Mouse (Mus musculus) right cerebral cortex, adult 2 months (tissue): Measurements from ENCODE around the gene Psmd11.
"Not testable (repeated sequence)": the region's sequence is repeated elsewhere in the genome, so short reads cannot be mapped to it uniquely, and the experiment has no call there.

Source experiments
- DNase-seq, 2 experiments: peaks; one replicate each; pipeline ENCODE4 v3.0.0; 2021 to 2022; ENCODE audit warnings: low spot score in 2 of 2

Psmd11 gene

GRCm38 (mm10) chr11:80428381-80429008 lies at the start of gene Psmd11:
Psmd11 (plus strand) TSS chr11:80428615.
- peak; percentile 96 to 97 for DNase-seq

DNA sequence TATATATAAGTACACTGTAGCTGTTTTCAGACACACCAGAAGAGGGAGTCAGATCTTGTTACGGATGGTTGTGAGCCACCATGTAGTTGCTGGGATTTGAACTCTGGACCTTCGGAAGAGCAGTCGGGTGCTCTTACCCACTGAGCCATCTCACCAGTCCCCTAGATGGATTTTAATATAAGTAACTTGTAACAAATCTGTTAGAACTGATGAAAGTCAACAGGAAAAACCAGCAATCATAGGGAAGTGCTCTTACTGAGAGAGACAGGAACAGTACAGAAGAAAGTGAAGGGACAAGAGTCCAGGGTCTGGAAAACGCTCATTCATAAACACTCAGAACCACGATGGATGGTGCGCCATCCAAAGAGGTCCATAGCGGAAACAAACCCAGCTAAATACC lies 49.2 kb upstream of the Psmd11 start:
- DNase-seq: not testable (repeated sequence)

DNA sequence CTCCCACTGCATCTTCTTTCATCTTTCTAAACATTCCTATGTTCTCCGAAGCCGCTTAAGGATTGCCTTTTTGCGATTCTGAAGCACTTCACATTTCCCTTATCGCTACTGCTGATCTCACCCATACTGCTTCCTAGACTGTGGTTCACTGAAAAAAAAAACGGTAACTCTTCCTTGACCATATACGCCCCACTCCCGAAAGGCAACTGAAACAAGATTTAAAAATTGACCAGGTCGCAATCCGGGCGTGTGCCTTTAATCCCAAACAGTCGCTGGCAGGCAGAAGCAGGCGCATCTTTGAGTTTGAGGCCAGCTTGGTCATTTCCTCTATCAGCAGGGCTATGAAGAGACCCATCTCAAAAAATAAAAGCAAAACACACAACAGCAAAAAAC lies 45.8 kb upstream of the Psmd11 start:
- peak; percentile 26 to 33 for DNase-seq

GRCm38 (mm10) chr11:80383019-80383625 lies 45.3 kb upstream of the Psmd11 start, which contains the start of gene Zfp207:
Zfp207 (plus strand) TSS chr11:80383279.
- peak; percentile 99 for DNase-seq

DNA sequence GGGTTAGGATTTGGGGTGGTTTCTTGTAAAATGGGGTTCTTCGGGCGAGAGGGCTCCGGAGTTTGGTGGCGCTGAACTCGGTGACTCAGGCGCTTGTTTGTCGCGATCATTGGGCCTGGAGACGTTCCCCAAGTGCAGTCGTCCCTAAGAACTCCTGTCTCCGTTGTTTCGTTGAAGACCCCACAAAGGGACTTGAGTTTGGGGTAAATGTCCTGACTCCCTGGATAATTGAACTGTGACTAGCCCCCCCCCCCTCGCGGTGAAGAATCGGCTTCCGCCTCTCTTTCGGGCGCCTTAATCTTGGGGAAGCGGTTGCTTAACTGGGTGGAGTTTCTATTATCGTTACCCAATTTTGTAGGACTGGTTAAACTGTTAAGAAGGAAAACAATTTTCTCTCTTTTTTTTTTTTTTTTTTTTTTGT lies 44.8 kb upstream of the Psmd11 start:
- DNase-seq: no peak

GRCm38 (mm10) chr11:80384461-80384860 lies 44.0 kb upstream of the Psmd11 start:
- no peak for DNase-seq

- DNase-seq: no peak
Observed at GRCm38 (mm10) chr11:80385055-80385454, 43.4 kb upstream of the Psmd11 start.

DNA sequence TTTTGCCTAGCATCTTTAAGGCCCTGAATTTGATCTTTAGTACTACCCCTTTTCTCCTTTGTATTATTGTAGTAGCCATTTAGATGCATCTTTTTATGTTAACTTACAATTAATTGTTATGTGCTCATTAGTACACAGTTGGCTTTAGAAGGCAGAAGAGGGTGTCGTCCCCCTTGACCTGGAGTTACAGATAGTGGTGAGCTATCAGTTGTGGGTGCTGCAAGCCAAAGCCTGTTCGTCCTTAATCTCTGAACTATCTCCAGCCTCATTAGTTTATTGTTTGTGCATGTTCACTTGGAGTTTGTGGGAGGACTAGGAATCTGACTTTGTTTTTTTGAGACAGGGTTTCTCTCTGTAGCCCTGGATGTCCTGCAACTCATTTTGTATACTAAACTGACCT lies 41.6 kb upstream of the Psmd11 start:
- no peak for DNase-seq

DNA sequence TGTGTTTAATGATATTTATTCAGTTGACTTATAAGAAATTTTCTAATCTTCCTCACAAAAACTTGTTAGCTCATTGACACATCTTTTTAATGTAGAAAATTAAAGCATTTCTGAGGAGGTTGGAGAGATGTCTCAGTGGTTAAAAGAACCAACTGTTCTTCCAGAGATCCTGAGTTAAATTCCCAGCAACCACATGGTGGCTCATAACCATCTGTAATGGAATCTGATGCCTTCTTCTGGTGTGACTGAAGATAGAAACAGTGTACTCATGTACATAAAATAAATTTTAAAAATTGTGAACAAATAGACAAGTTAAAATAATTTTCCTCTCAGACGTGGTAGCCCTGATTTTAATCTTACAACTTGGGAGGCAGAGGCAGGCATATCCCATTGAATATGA lies 38.5 kb upstream of the Psmd11 start:
- DNase-seq: no peak

GRCm38 (mm10) chr11:80391407-80392120 lies 36.9 kb upstream of the Psmd11 start:
- DNase-seq: no peak

GRCm38 (mm10) chr11:80395930-80396329 lies 32.5 kb upstream of the Psmd11 start:
- DNase-seq: no peak

DNA sequence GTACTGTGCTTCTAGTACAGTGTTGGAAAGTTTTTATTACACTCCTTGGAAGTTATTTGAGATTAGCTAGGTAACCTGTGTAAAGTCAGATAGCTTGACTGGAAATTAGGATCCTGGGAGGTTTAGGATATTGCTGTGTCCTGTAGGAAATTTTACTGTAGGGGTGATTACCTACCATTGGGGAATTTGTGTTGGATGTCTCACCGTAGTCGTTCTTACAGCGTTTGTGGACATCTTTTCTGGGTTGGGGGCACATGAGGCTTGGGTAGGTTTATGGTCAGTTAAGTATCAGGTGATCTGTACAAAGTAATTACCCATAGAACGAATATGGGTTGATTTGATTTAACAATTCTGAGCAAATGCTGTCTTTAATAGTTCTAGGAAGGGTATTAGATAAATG lies 31.8 kb upstream of the Psmd11 start:
- no peak for DNase-seq

DNA sequence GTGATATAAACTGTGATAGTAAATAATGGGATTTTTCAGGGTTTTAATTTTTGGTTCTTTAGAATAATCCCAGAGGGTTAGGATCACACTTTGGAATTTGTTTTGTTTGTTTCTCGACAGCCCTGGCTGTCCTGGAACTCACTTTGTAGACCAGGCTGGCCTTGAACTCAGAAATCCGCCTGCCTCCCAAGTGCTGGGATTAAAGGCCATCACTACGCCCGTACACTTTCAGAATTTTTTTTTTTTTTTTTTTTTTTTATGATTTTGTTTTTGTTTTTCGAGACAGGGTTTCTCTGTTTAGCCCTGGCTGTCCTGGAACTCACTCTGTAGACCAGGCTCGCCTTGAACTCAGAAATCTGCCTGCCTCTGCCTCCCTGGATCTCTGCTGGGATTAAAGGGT lies 20.5 kb upstream of the Psmd11 start:
- not testable (repeated sequence) for DNase-seq

DNA sequence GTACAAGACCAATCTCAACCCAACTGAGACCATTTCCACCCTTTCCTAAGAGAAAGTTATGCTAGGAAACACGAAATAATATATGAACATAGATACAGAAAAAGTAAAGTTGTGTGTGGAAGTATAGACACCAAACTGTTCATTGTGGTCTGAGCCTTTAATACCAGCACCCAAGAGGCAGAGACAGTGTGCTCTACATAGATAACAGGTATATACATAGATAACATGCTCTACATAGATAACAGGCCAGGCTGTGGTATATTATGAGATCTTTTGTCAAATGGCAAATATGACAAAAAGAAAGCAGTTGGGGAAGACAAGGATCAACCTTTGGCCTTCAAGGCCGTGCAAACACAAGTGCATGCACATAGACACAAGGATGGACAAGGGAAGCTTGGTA lies 18.0 kb upstream of the Psmd11 start:
- DNase-seq: no peak

- DNase-seq: no peak
Observed at GRCm38 (mm10) chr11:80417085-80417484, 11.3 kb upstream of the Psmd11 start.

DNA sequence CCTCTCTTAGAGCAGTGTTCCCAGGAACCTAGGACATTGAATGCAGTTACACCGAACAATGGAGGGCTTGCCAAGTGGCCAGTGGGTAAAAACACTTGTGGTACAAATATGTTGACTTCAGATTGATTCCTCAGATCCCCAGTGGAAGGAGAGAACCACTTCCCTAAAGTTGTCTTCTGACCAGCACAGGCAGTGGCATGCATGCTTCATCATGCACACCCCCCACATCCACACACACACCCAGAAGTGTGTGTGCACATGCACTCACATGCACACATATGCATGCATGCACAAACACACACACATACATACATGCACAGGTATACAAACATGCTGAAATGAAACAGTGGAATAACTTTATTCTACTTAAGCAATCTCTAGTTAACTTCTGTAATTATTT lies 8.7 kb upstream of the Psmd11 start:
- no peak for DNase-seq

DNA sequence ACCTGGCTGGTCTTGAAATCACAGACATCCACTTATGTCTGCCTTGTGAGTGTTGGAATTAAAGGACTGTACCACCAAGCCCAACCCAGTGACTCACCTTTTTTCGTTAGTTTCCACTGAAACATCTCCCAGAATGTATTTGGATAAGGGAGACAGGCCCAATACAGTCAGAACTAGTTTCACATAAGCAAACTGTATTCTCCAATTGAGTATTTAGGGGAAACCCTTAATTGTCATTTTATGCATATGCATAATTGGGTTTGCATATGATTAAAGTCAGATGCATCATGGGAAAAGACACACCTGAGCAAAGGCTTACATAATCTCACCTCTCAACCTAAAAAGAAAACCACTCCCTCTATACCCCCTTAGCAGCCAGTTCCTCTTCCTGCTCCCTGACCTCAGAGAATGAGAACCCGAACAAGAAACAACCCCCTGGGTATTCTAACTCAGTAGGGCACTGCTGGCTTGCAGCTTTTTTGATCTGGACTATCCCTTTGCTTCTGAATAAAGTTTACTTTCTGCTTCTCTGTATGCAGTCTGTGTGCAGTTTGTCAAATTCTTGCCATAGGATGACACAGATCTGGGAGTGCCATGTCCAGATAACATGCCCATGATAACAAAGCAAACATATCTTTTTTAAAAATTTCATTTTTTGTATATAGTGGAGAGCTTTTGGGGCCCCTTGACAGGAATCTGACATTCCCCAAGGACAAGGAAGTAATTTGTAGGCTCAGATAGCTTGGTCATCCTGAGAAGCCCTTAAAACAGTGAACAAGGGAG lies 8.0 kb upstream of the Psmd11 start:
- DNase-seq: no peak

DNA sequence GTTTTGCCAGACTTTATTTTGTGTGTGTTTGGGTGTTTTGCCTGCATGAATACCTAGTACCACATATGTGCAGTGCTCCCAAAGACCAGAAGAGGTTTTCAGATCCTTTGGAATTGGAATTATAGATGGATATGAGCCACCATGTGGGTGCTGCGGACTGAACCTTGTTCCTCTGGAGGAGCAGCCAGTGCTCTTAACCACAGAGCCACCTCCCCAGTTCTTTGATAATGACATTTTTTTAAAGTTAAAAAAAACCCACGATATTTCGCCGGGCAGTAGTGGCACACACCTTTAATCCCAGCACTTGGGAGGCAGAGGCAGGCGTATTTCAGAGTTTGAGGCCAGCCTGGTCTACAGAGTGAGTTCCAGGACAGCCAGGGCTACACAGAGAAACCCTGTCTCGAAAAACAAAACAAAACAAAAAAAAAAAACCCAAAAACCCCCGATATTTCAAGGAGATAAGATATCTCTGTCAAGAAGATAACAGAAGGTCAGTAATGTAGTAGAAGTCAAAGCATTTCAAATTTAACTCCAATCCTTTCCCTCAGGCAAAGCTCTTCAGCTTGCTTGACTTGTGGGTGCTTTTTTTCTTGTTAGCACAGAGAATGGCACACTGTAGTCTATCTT lies 6.9 kb upstream of the Psmd11 start:
- DNase-seq: no peak

DNA sequence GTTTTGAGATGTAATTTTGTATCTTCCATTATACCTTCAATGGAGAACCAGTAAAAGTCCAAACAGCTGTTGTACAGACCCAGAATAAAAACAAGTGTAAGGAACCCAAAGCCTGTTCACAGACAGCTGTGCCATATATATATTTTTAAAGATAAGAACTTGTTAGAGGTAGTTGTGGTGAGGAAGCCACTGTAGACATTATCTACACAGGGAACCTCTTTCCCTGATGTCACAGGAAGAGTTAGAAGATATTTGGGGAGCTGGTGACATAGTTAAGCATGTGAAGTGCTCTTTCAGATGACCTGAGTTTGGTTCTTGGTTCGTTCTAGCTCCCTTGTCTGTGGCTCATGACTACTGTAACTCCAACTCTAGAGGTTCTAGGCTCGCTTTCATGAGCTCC lies 3.7 kb upstream of the Psmd11 start:
- no peak for DNase-seq

DNA sequence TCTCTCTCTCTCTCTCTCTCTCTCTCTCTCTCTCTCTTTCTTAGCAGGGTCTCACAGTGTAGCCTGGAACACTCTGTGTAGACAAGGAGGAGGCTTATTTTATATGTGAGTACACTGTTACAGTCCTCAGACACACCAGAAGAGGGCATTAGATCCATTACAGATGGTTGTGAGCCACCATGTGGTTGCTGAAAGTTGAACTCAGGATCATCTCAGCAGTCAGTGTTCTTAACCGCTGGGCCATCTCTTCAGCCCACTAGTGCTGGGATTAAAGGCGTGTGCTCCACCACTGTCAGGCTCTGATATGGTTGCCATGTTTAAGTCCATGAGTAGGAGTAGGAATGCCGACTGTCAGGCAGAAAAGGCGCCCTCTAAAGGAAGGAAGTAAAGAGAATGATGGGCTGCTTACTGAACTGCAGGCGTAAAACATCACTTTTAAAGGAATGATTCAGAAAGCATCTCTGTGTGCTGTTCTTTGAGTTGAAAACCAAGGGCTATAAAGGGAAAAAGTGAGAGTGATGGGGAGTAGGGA lies 3.1 kb upstream of the Psmd11 start:
- no peak for DNase-seq

DNA sequence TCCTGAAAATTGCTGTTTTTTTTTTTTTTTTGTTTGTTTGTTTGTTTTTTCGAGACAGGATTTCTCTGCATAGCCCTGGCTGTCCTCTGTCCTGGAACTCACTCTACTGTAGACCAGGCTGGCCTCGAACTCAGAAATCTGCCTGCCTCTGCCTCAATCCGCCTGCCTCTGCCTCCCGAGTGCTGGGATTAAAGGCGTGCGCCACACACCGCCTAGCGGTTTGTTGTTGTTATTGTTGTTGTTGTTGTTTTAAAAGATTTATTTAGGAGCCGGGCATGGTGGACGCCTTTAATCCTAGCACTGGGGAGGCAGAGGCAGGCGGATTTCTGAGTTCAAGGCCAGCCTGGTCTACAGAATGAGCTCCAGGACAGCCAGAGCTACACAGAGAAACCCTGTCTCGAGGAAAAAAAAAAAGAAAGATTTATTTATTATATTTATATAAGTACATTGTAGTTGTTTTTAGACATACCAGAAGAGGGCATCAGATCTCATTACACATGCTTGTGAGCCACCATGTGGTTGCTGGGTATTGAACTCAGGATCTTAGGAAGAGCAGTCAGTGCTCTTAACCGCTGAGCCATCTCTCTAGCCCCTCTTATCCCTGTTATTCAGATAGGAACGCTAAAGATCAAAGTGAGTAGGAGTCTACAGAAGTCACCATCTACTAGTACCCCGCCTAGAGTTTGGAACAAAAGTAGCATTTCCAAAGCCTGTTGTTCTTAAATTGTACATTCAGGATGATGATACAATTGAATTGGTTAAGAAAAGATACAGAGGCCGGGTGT lies 2.2 kb upstream of the Psmd11 start:
- DNase-seq: not testable (repeated sequence)
